Comparison of ENCODE assay signal across 8 mouse cellular contexts in the genomic region with DNA sequence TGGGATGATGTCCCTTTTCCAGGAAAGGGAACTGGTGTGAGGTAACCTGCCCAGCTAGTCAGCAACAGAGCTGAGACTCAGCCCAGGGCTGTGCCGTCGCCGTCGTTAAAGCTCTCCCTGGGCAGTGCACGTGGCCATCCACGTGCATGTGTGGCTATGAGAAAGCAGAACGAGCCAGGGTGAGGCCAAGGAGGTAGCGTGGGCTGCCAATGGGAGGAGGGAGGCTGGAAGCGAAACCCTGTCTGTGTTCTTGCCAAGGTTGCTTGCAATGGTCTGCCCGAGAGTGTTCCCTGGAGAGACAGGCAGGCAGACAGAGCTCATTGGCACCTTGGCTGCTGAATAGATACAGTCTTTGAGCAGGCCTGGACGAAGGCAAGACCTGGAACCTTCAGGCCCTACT. TPM values are rescaled to one million over a fixed set of nuclear protein-coding genes. Genes with fewer than 3 reads are reported as not detected.
A peak's percentile ranks its signal among the peaks of the same experiment; 100 is the strongest.
DNase-seq lines count a peak whose midpoint lies in the region; ATAC-seq lines count a peak whose summit lies in the region.

No protein-coding gene starts in this region.

- no peaks in the 10 kb centered on the region for H3K9me3 ChIP-seq in limb, embryonic 13.5 days

- no peak overlapping the region for H3K4me2 ChIP-seq in limb, embryonic 13.5 days (replicated peaks)

- H3K4me1 ChIP-seq in limb, embryonic 13.5 days, result peaks cover 8% of the 10 kb centered on the region

- H3K27ac ChIP-seq in limb, embryonic 13.5 days, result no peak overlapping the region

- no peak overlapping the region for H3K9ac ChIP-seq in limb, embryonic 13.5 days

- H3K36me3 ChIP-seq in limb, embryonic 13.5 days, result no peaks in the 10 kb centered on the region

- DNase-seq in frontal cortex, postnatal 25 days (ENCODE audit: low spot score in 2 of 2), result no peak
- peak; percentile 37 for DNase-seq in urinary bladder, postnatal 14 days (ENCODE audit: low spot score)
- DNase-seq in urinary bladder, adult 2 months (ENCODE audit: low spot score), result no peak
- no peak for DNase-seq in embryo, embryonic 10 days (ENCODE audit: low spot score)
- DNase-seq in embryo, embryonic 9.5 days (ENCODE audit: extremely low spot score), result no peak

- ATAC-seq in frontal cortex, adult (ENCODE audit: low TSS enrichment), result peak; percentile 50
- peak; percentile 68 for ATAC-seq in granulocyte monocyte progenitor cell, adult 5-6 weeks (replicated peaks; ENCODE audit: poor library complexity, severe bottlenecking)
- ATAC-seq in limb, embryonic 13.5 days (ENCODE audit: low FRiP score, low read depth), result peak; percentile 25; the same call in 1 of the 2 replicates

- H3K4me3 ChIP-seq in limb, embryonic 13.5 days, result no peak overlapping the region

- 39% methylated on average over 11 of the region's 11 CpGs for WGBS in limb, embryonic 13.5 days

- H3K27me3 ChIP-seq in limb, embryonic 13.5 days, result no peaks in the 10 kb centered on the region

RNA-seq across cellular contexts. Expression of a gene that starts 36.7 kb away (rescaled TPM):
- 39.1 and 45.2 TPM in 2 replicates for polyA plus RNA-seq in urinary bladder, adult 2 months (2012; rRNA removed)
- 0.26 and 1.1 TPM in 2 replicates for total RNA-seq in granulocyte monocyte progenitor cell, adult 5-6 weeks (2014; fragmentation: Nextera tagmentation)
- total RNA-seq in granulocyte monocyte progenitor cell, adult 5-6 weeks (2017), result 3.2 and 4.1 TPM in 2 replicates
- polyA plus RNA-seq in limb, embryonic 13.5 days (2015; fragmentation: Nextera tagmentation; extraction: Ambion mirVana), result 15.5 and 16.8 TPM in 2 replicates
